Comparison of ENCODE assay signal across 17 mouse cellular contexts in genomic region chr13:92987691-92988090, GRCm38 (mm10).
DNase-seq lines count a peak whose midpoint lies in the region; ATAC-seq and TF ChIP-seq lines count a peak whose summit lies in the region.
"Had no signal": no experiment of that assay in that cellular context is flagged by ENCODE, and none has a peak within 500 bp of the region (broad histone marks: within the 10 kb centered on the region; RNA-seq: fewer than 3 reads in every experiment).

No protein-coding gene starts in this region.

- no peaks in the 10 kb centered on the region for H3K9me3 ChIP-seq in intestine, postnatal 0 days (ENCODE audit: control insufficient read depth)
- H3K9me3 ChIP-seq: hindbrain, embryonic 15.5 days; liver, embryonic 13.5 days had no signal

- TF ChIP-seq CTCF in gastrocnemius, adult 2 months (IDR thresholded peaks at IDR 0.05): no peak
- TF ChIP-seq CTCF in olfactory bulb, adult 2 months (IDR thresholded peaks at IDR 0.05; ENCODE audit: insufficient read depth, low read depth, low read length): no peak
- no peak for TF ChIP-seq CTCF in intestine, postnatal 0 days (IDR thresholded peaks at IDR 0.05; ENCODE audit: low read depth)

- no peak overlapping the region for H3K4me2 ChIP-seq in intestine, postnatal 0 days (replicated peaks; ENCODE audit: low read depth)

- 90% methylated on average over 6 of the region's 6 CpGs for WGBS in olfactory bulb, adult 2 months
- 94% methylated on average over 6 of the region's 6 CpGs for WGBS in intestine, postnatal 0 days

- peaks cover 15% of the 10 kb centered on the region for H3K4me1 ChIP-seq in olfactory bulb, adult 2 months (ENCODE audit: control insufficient read depth, insufficient read depth, low read length)
- H3K4me1 ChIP-seq in intestine, postnatal 0 days (replicated peaks; ENCODE audit: control insufficient read depth, insufficient read depth, low read length): no peaks in the 10 kb centered on the region
- H3K4me1 ChIP-seq: hindbrain, embryonic 15.5 days; liver, embryonic 13.5 days had no signal

- H3K4me3 ChIP-seq in gastrocnemius, adult 2 months: no peak overlapping the region
- H3K4me3 ChIP-seq in olfactory bulb, adult 2 months (ENCODE audit: insufficient read depth, low read depth, low read length): no peak overlapping the region
- H3K4me3 ChIP-seq in intestine, postnatal 0 days (ENCODE audit: low read depth, low read length): no peak overlapping the region
- H3K4me3 ChIP-seq: erythroblast, embryonic 14.5 days; liver, embryonic 13.5 days had no signal

- peak; percentile 68 to 82 for DNase-seq in adrenal gland, adult (ENCODE audit: inconsistent age in 2 of 2, low spot score in 1 of 2)
- DNase-seq in adrenal gland, postnatal 4 days (ENCODE audit: low spot score in 2 of 2): no peak
- no peak for DNase-seq in gastrocnemius, adult 2 months
- no peak for DNase-seq in gastrocnemius, postnatal 4 days (ENCODE audit: low spot score in 2 of 2)
- DNase-seq in right cerebral cortex, postnatal 25 days: peak; percentile 30
- DNase-seq in right cerebral cortex, postnatal 36 days (ENCODE audit: low spot score in 2 of 2): no peak
- DNase-seq: heart, adult 18-20 months; kidney, adult 2 months; kidney, postnatal 36 days; liver, embryonic 13.5 days; thymus, postnatal 25 days had no signal

- no peak for ATAC-seq in intestine, postnatal 0 days
- ATAC-seq: Patski had no signal

- intact Hi-C loops in gastrocnemius, adult 2 months (cut with DNase I): loop anchor here (2.0 to 10.0 kb wide), 5 partner anchors 75 to 627 kb away; no protein-coding TSS in a partner anchor

- H3K36me3 ChIP-seq in intestine, postnatal 0 days (ENCODE audit: control insufficient read depth, insufficient read depth): no peaks in the 10 kb centered on the region
- H3K36me3 ChIP-seq: hindbrain, embryonic 15.5 days; liver, embryonic 13.5 days had no signal

- no peaks in the 10 kb centered on the region for H3K27me3 ChIP-seq in intestine, postnatal 0 days (replicated peaks; ENCODE audit: control insufficient read depth, insufficient read depth, low read length)
- H3K27me3 ChIP-seq: CH12.LX; hindbrain, embryonic 15.5 days; liver, embryonic 13.5 days had no signal

- no peak for TF ChIP-seq POLR2A in olfactory bulb, adult 2 months (IDR thresholded peaks at IDR 0.05; ENCODE audit: insufficient read depth, low read depth, low read length)

- H3K27ac ChIP-seq in gastrocnemius, adult 2 months: peak overlapping the region; percentile 88
- H3K27ac ChIP-seq in olfactory bulb, adult 2 months (ENCODE audit: insufficient read depth, low read depth, low read length): peak overlapping the region; percentile 67; the same call in 1 of the 2 replicates
- H3K27ac ChIP-seq in intestine, postnatal 0 days (ENCODE audit: low read depth, low read length): no peak overlapping the region
- H3K27ac ChIP-seq: hindbrain, embryonic 15.5 days; liver, embryonic 13.5 days had no signal

- H3K9ac ChIP-seq in intestine, postnatal 0 days (ENCODE audit: low read depth, low read length): no peak overlapping the region
- H3K9ac ChIP-seq: liver, embryonic 13.5 days had no signal

Comparison
In these comparisons a context has a peak if more than half of its experiments do, and no peak if none do; other contexts are left out.
1. DNase-seq: peak in adrenal gland, adult (2 of 2) and right cerebral cortex, postnatal 25 days (single experiment); none in adrenal gland, postnatal 4 days (0 of 2), gastrocnemius, adult 2 months (single experiment), gastrocnemius, postnatal 4 days (0 of 2) and right cerebral cortex, postnatal 36 days (0 of 2).